Mouse (Mus musculus) T-helper 2 cell (primary cell): ENCODE measurements around the gene Ano10.

ENCODE experiments used
- in situ Hi-C: fragments of 300-600 bp; cut with MboI, MseI; formaldehyde crosslinking; loops from one replicate; pipeline ENCODE4 v1.15.1; 2025; ENCODE audit warnings: high pct_unique_total_duplicates

The Ano10 gene

DNA sequence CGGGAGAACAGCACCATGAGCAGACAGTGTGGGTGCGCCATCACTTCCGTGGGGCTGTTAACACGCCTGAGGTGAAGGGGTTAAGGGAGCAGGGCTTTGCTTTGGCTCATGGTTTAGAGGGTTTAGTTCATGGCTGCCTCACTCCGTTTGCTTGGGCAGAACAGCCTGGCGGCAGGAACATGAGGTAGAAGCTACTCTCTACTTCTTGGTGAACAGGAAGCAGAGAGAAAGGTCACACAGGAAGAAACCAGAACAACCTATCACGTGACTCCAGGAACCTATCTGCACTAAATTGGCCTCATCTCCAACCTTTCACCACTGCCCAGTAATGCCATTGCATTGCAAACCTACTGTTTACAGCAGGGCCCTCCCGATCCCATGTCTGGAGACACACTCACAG, 48.3 kb downstream of the Ano10 start:
- in situ Hi-C loops: no loop called here

DNA sequence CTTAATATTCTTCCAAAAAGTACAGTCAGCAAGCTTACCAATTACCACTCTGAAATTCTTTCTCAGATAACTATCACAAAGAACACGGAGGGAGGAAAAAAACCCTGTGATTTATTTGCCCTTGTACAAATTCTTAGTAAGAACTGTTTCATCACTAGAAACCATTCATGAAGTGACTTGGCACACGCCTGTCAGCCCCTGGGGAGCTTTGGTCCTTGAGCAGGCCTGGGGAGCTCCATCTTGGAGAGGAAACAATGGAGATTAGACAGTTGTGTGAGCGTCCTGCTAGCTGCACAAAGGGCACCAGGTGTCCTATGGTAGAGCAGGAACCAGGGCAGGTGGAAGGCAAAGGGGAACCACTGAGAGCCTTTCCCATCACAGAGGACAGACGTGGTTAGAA, 48.8 kb downstream of the Ano10 start:
- in situ Hi-C loops: no loop called here

DNA sequence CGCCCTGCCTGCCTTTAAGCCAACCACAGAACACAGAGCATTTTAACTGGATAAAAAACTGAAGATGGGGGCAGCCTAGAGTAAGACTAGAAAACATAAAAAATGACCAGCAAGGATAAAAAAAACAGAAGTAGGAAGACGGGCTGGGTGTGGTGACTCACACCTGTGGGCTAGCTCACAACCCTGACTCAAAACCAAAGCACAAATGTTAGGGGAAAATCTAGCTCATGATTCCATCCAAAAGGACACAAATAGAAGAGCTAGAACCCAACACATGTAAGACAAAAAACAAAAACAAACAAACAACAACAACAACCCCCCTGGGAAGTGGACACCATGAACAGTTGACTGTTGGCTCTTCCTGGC, 49.4 kb downstream of the Ano10 start:
- in situ Hi-C loops: no loop called here

DNA sequence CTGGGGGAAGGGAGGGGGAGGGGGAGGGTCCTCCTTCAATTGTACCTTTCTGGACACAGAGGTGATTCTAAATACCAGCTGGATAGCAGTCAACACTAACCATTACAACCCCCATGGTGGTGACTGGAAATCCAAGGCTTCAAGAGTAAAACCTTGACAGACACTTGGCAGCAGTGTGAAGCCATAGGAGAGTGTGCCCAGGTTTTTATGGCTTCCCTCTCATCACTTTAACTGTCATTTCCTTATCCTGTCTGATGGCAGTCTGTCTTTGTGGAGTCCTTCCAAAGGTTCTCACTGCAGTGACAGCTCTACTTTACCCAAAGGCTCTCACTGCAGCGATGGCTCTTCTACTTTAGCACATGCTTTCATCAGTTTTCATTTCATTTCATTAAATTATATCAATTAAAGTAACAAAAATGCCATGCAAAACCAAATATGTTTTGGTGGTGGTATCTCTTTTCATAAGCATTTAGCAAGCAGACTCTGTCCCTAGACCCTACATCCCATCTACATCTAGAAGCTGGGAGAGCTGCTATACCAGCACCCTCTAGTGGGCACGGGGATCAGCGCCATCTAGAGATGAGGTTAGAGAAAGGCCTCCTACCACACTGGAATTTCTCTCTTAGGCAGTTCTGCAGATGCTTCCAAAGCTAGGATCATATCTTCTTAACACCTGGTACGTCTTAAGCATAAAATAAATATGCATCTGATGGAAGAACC, 50.0 kb downstream of the Ano10 start:
- in situ Hi-C loops: no loop called here

DNA sequence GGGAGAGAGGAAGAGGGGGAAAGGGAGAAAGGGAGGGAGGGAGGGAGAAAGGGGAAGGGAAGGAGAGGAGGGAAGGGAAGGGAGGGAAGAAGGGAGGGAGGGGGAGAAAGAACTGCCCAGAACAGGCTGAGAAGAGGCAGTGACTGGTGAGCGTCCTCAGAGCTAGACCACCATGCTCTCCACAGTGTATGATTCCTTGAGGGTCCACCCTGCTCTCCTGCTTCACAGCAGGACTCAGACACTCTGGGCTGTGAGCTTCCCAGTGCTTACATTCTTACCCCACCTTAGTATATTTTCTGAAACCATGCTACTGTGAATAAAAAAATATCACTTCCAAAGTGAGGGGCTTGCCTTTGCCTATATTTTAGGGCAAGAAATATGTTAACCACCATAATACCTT, 50.9 kb downstream of the Ano10 start:
- in situ Hi-C loops: no loop called here

DNA sequence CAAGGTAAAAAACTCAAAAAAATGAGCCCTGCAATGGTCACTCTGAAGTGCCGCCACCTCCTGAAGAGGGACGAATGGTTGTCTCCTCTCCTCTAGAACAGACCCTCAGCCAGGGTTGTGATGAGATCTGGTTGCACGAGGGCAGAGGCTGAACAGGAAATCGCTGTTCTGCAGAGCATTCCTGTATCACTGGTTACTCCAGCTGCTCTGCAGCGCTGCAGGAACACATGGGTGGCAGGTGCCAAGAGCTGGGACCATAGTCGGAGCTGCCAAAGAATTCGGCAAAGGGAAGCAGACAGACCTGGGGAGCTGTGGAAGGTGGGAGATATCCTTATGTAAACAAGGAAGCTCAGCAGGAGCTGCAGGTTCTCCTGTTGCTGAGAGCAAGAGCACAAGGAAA, 51.4 kb downstream of the Ano10 start:
- in situ Hi-C loops: no loop called here

DNA sequence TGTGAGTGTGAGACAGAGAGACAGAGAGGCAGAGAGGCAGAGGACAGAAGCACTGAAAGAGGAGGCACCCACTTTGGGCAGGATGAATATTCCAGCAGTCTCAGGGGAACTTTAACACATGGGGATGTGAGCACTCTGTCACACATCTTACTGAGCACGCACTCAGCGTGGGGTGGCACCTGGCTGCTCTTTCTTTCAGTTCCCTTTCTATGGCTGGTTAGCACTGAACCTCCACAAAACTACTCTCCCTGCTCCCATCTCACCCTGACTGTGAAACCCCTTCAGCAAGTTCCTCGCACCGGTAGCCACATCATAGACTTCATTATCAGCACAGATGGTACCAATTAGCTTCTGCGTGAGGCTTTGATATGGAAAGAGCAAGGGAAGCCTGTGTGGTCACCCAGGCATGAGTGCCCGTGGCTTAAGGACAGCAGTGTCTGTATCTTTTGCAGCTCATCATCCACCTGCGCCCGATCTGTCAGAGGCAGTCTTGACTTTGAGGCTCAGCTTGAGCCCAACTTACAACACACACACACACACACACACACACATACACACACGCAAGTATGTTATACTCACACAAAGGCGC, 52.3 kb downstream of the Ano10 start:
- in situ Hi-C loops: no loop called here

DNA sequence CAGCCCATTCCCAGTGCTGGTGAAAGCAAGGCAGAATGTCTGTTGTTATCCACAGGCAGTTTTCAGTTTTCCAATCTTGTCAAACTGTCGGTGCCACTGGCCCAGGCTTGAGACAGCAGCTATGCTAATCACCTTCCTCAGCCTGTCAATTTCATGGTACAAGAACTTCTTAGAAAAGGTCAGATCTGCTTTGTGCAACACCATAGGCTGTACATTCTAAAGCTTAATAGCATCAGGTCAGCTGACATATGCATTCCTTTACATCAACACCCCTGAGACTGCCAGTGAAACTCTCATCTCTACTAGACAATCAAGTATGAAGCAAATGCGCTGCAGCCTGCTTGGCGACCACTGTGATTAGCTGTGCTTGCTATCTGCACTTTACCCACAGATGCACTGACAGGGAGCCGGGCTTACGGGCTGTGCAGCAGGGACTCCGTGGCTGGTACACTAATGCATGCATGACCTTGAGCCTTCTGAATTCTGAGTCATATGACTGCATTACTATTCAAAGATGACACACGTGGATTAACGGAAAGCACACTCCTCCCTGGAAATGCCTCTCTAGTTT, 53.5 kb downstream of the Ano10 start:
- in situ Hi-C loops: no loop called here

DNA sequence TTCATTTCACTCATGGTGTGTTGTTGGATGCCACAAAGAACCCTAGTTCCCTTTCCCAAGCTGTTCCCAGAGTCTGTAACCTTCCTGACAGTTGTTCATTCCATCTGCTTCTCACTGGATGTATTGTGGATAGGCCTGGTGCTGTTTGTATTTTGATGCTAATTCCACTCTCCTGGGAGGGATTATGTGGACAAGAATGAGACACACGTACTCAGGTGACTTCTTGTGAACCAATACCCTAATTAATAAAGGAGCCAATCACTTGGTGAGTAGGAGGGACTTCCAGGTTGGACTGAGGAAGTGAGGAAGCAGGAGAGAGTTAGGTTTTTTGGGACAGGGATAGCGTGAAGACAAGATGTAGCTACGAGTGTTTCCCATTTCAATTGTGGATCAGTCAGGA, 59.5 kb downstream of the Ano10 start:
- in situ Hi-C loops: no loop called here

DNA sequence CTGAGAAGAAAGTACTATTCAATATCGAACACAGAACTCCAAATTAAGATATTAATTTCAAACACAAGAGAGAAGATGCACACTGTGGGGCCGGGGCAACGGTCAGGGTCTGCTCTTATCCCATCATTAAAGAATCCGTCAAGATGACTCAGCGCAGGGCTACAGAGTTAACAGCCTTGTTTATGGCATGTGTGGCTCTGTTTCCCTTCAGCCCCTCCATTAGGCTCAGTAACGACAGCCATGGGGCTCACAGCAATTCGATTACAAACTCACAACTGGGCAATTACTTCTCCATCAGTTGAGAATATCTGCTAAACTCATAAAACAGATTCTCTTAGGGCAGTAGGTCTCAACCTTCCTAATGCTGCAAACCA, 60.3 kb downstream of the Ano10 start:
- in situ Hi-C loops: no loop called here

DNA sequence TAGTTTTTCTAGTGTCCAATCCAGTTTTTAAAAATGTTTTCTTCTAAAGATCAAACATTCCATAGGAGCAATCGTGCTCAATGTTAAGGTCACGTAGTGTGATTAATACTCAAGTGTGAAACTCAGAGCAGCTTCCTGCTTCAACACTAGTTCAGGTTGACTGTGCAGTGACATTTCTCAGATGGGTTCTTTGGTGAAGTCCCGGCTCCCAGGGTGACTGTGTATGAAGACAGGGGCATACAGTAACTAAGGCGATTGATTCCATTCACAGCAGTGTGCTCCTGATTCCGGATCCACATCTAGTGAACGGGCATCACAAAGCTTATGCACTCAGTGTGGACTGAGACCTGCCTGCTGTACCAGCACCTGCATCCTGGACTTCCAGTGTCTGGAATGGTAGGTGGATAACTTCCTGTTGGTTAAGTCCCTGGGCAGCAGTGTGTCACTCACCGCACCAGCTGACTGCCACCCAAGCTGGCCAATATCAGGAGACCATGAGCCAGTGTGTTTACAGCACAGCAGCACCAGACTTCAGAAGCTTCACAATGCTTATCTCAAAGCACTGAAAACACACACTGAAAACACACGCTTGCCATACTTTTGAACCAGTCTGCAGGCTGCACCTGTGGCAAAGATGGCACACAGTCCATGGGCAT, 60.8 kb downstream of the Ano10 start:
- in situ Hi-C loops: no loop called here

DNA sequence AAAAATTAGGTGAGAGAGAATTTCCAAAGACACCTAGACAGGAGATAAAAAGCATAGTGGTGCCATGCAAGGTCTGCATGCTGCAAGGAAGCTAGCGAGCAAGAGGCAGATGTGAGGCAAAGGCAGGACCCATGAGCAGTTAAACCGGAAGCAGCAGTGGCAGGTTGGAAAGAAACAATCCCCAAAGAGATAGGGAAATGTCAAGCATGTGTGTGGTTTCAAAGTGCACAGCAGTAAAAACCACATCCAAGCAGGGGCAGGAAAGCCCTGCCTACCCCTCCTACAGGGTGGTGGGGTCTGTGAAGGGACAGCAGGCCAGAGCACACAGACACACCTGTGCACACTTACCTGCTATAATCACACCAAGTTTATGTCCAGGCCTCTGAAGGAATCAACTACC, 61.3 kb downstream of the Ano10 start:
- in situ Hi-C loops: no loop called here

DNA sequence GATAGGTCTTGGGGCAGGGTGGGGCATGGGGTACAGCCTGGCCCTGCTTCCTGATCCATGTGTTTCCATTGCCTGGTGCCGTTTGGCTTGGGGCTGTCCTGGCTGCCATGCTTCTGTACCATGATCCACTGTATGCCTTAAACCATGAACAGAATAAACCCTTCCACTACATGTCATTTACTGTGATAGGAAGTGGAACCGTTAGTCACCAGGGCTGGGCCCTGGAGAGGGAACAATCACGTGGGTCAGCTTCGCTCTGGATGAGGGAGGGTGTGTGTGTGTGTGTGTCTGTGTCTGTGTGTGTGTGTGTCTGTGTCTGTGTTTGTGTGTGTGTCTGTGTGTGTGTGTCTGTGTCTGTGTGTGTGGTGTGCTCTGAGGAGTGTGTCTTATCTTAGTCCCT, 63.5 kb downstream of the Ano10 start:
- in situ Hi-C loops: no loop called here

DNA sequence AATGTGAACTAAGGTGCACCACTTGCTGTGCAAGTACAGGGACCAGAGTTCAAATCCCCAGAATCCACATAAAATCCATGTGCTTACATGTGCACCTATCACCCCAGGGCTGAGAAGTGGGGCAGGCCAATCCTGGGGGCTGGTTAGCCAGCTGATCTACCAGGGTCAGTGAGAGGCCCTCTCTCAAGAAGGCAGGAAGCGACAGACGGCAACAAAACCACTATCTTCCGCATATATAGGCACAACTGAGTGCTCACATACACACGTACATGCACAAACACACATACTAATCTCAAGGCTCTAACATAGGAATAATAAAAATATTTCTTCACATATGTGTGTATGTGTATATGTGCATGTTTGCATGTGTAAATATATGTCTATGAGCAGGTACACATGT, 67.8 kb downstream of the Ano10 start:
- in situ Hi-C loops: loop anchor here (10.0 kb wide), 1 partner anchor 1538 kb away; no protein-coding TSS in a partner anchor

DNA sequence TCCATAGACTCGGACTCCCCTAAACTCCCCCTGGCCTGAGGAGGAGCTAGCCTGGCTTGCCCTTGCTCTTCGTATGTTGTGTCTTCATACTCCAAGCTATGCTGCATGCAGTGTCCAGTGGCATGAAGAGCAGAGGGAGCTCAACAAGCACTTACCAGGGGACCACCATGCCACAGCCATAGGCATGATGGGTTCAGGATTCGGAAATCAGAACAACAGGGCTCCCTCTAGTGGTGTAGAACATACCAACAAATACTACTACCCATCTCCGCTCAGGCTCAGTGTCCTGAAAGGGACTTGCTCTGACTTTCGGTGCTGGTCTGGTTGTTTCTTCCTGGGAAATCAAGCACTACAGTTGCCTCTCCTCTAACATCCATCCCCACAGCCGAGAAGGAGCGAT, 68.9 kb downstream of the Ano10 start:
- in situ Hi-C loops: loop anchor here (10.0 kb wide), 1 partner anchor 1539 kb away; no protein-coding TSS in a partner anchor

DNA sequence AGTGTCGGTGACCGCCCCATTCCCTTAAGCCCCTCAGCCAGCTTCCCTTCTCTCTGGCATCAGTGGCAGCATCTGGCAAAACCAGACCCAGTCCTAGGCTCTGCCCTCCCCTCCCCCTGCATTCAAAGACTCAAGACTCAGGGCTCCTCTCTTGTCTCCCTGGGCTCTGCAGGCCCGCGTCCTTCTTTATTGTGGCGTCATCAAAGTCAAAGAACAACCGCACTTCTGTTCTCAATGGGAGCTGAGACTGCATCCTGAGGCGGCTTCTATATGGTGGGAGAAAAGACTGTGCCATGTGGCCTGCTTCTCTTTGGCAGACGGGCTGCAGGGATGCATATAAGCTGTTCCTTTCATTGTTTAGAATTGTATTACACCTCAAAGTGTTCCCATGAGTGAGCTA, 71.2 kb downstream of the Ano10 start:
- in situ Hi-C loops: loop anchor here (10.0 kb wide), 1 partner anchor 1542 kb away; no protein-coding TSS in a partner anchor

DNA sequence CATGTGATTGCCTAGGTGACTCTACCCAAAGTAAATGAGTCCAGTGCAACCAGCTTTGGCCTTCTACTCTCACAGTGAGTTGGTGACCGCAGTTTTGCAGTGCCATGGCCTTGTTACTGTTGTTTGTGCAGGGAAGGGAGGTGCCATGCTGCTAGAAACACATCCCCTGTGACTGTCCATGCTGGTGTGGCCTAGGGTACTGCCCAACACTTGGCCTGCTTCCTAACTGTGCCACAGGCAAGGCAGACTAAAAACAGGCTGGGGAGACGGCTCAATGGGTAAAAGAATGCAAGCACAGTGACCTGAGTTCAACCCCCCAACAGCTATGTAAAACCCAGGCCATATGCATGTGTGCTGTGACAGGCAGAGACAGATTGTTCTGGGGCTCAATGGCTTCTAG, 74.3 kb downstream of the Ano10 start:
- in situ Hi-C loops: loop anchor here (10.0 kb wide), 1 partner anchor 1545 kb away; no protein-coding TSS in a partner anchor

DNA sequence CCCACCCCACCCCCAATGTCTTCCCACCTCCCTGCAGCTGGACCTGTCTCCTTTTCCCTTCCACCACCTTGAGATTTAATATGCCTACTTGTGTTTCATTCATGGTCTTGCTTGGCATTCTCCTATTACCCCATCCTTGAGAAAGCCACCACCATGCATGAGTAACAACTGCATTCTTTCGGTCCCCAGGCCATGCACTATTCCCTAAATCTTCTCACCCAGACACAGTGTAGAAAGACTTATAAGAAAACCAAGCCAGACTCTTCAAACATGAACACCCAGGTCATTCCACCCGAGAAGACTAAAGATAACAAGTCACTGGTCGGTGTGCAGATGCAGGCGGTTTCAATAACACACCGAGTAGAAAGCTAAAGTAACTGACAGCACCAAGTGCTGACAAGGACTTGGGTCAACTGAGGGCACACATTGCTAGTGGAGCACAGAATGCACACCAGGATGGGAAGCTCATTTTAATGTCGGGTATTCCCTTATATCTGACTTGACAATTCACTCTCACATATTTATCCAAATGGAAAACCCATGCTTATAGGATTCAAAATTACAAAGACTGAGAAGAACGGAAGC, 77.2 kb downstream of the Ano10 start:
- in situ Hi-C loops: no loop called here

DNA sequence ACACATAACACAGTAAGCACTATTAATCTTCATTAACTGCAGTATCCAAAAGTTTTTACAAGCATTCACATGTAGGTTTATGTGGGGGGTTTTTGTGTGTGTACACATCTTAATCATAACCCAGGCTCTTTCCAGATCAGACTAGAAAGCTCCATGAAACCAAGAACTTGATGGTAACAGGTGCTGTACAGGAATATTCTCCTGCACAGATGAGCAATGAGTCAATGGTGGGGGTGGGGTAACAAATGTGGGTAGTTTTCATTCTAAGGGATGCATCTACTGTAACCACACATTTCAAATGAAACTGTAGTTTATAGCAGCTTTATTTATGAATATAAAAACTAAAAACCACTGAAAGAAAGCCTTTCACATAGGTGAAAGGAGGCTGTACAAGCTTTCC, 79.1 kb downstream of the Ano10 start:
- in situ Hi-C loops: no loop called here

DNA sequence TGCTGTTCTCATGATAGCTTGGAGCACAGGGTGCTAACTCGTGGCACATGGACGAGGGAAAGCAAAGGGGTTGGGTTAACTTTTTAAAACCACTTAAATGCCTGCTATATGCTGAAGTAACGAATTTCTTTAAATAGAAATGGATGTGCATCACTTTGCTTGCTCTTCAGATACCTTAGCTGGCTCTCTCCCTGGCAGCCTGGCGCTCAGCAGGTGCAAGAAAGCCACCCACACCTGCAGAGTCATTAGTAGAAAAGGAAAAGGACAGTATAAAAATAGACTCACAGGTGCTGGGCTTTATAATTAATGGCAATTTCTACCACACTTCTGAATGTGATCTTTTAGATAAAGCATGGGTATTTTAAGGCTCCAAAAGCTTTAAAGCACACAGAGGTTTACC, 85.9 kb downstream of the Ano10 start:
- in situ Hi-C loops: loop anchor here (5.0 kb wide), 1 partner anchor 54 kb away; no protein-coding TSS in a partner anchor

DNA sequence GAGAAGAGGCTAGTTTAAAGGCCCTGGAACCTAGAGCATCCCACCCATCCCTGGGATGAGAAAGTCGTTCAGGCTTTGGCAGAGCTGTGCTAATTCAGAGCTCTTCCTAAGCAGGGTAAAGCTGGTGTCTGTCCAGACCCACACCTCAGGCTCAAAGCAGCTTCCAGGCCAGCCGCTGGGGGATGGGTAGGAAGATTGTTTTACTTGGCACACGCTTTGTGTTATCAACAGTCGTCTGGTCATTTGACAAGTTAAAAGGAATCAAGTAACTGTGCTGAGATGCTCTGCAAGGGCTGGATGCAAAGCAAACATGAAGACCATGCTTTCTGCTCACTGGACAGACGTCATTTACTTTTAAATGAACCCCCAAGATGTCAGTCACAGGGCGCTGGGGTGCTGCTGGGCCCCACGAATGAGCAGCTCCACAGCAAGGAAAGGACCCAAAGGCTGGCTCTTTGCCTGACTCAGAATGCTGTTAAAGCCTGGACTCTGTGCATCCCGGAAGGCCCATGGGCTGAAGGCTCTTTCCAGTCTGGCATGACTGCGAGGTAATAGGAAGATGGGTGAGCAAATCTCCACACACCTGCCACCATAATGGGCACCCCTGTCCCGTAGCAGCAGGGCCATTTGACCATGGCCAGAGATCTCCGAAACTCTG, 88.6 kb downstream of the Ano10 start:
- in situ Hi-C loops: loop anchor here (5.0 kb wide), 1 partner anchor 57 kb away; no protein-coding TSS in a partner anchor

DNA sequence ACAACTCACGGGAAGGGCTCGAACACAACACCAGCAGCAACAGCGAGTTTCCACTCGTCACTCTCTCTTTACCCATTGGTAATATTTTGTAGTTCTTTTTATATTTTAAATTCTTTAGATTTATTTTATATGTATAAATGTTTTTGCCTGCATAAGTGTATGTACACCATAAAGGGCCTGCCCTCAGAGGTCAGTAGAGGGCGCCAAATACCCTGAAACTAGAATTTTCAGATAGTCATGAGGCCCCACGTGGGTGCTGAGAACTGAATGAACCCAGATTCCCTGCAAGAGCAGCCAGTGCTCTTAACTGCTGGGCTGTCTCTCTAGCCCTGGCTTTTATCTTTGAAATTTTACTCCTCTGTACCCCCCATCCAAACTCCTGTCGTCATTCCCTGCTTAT, 89.7 kb downstream of the Ano10 start:
- in situ Hi-C loops: no loop called here
